Mouse (Mus musculus): ENCODE measurements around the gene Ube2dnl1.

Gene Ube2dnl1

GRCm38 (mm10) chrX:114904712-114905111 lies at the start of gene Ube2dnl1:
Gene Ube2dnl1, plus strand, starts transcription at chrX:114905012.
- DNase-seq (ENCODE audit: low read depth, low spot score) = no peak

DNA sequence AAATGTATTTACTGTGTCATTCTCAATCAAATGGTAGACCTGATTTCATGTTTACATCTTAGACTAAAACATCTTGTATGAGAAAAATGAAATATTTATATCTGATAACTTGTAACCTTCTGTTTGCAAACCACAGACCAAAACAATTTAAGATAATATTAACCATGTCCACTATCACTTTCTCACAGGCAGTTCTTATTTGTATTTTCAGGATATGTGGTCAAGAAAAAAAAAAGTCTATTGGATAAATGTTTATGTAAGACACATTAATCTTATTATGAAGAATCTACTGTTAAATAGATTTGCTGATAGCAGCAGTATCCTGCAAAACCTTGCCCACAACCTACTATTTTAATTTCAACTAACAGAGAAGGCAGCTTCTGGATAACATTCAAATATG lies 9.3 kb upstream of the Ube2dnl1 start:
- DNase-seq (ENCODE audit: low read depth, low spot score) = no peak

GRCm38 (mm10) chrX:114897506-114897905 lies 7.3 kb upstream of the Ube2dnl1 start:
- no peak for DNase-seq (ENCODE audit: low read depth, low spot score)

- no peak for DNase-seq (ENCODE audit: low read depth, low spot score)
Observed at GRCm38 (mm10) chrX:114903391-114903790, 1.4 kb upstream of the Ube2dnl1 start.

DNA sequence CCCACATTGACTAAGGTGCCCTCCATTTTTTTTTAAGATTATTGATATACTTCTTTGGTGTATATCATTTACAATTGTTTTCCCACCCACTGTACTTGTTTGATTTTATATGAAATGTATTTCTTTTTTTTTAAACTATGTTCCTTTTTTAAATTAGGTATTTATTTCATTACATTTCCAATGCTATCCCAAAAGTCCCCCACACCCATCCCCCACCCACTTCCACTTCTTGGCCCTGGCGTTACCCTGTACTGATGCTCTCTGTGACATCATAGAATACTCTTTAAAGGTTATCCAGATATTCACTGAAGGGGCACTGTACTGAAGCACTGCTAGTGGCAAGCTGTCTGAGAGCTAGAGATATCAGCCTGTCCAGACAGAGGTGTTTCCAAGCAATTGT lies 2.5 kb downstream of the Ube2dnl1 start, which contains the start of gene Ube2dnl2:
Gene Ube2dnl2, plus strand, starts transcription at position 301 of the 400 bp plus-strand sequence.
- DNase-seq (ENCODE audit: low read depth, low spot score) = no peak

GRCm38 (mm10) chrX:114955066-114955465 lies 50.3 kb downstream of the Ube2dnl1 start:
- DNase-seq (ENCODE audit: low read depth, low spot score) = no peak
